Mouse (Mus musculus) lung, postnatal 14 days (tissue): ENCODE measurements around the gene Gm10643.

Experiments
- DNase-seq: peaks from one replicate; pipeline ENCODE4 v3.0.0; 2021

Gene Gm10643

GRCm38 (mm10) chr8:84038015-84038414 is 26.9 kb downstream of the Gm10643 start:
- DNase-seq: no peak

GRCm38 (mm10) chr8:84032777-84033176 is 32.2 kb downstream of the Gm10643 start:
- no peak for DNase-seq

GRCm38 (mm10) chr8:84029272-84029671 is 35.7 kb downstream of the Gm10643 start:
- DNase-seq: no peak

- DNase-seq: no peak
Observed at GRCm38 (mm10) chr8:84027449-84027848, 37.5 kb downstream of the Gm10643 start.

GRCm38 (mm10) chr8:84025863-84026262 is 39.1 kb downstream of the Gm10643 start:
- DNase-seq: peak; percentile 47

- peak; percentile 72 for DNase-seq
Observed at GRCm38 (mm10) chr8:84024171-84024570, 40.8 kb downstream of the Gm10643 start.

- DNase-seq: no peak
Observed at GRCm38 (mm10) chr8:84023631-84024030, 41.3 kb downstream of the Gm10643 start.

- peak; percentile 65 for DNase-seq
Observed at GRCm38 (mm10) chr8:84023085-84023484, 41.9 kb downstream of the Gm10643 start.

- no peak for DNase-seq
Observed at GRCm38 (mm10) chr8:84021569-84021968, 43.4 kb downstream of the Gm10643 start.

GRCm38 (mm10) chr8:84021096-84021495 is 43.8 kb downstream of the Gm10643 start, which contains the start of gene Palm3:
Gene Palm3, plus strand, starts transcription at chr8:84021471.
- DNase-seq: no peak

- no peak for DNase-seq
Observed at GRCm38 (mm10) chr8:84019738-84020137, 45.2 kb downstream of the Gm10643 start.

GRCm38 (mm10) chr8:84015833-84016232 is 49.1 kb downstream of the Gm10643 start:
- no peak for DNase-seq
